Mouse (Mus musculus) layer of hippocampus, adult 6 months (tissue): ENCODE data around the gene Olfr1231. TPM values are rescaled to one million over a fixed set of nuclear protein-coding genes. Genes with fewer than 3 reads are reported as not detected.

Source experiments
- long read RNA-seq, 2 experiments: library from polyadenylated mRNA; unstranded; transcript quantifications; one replicate each; pipeline ENCODE4 v2.0.0; 2019 to 2020
- polyA plus RNA-seq: library from polyadenylated mRNA; unstranded; fragments of <200 nt; fragmentation: Nextera tagmentation; gene quantifications from 2 replicates; pipeline ENCODE4 v1.2.3, GENCODE M21; 2021

Gene Olfr1231
- not detected in 2 replicates for polyA plus RNA-seq
- long read RNA-seq, experiment 1: 0 reads
- long read RNA-seq, experiment 2: 0 reads

GRCm38 (mm10) chr2:89306974-89307373, at the start of gene Olfr1231:
Gene Olfr1231 (minus strand): TSS chr2:89307074.

GRCm38 (mm10) chr2:89342298-89342697, 35.4 kb upstream of the Olfr1231 start, which contains the start of gene Olfr1233:
Gene Olfr1233 (minus strand): TSS chr2:89342398.

GRCm38 (mm10) chr2:89329575-89329974, 22.7 kb upstream of the Olfr1231 start, which contains the start of gene Olfr1232:
Gene Olfr1232 (minus strand): TSS chr2:89329675.

GRCm38 (mm10) chr2:89297168-89297567, 9.7 kb downstream of the Olfr1231 start, which contains the start of gene Olfr1230:
Gene Olfr1230 (minus strand): TSS chr2:89297268.

GRCm38 (mm10) chr2:89287914-89288313, 19.0 kb downstream of the Olfr1231 start, which contains the start of gene Olfr1229:
Gene Olfr1229 (minus strand): TSS chr2:89288014.

GRCm38 (mm10) chr2:89253962-89254361, 52.9 kb downstream of the Olfr1231 start, which contains the start of gene Olfr1228:
Gene Olfr1228 (minus strand): TSS chr2:89254062.

Other genes starting within 250 kb of the Olfr1231 start
- gene Olfr1218, start 245.9 kb downstream of the Olfr1231 start, polyA plus RNA-seq: not detected in 2 replicates
- not detected in 2 replicates for gene Olfr1219, start 223.6 kb downstream of the Olfr1231 start, polyA plus RNA-seq
- not detected in 2 replicates for gene Olfr1220, start 200.2 kb downstream of the Olfr1231 start, polyA plus RNA-seq
- gene Olfr1221, start 189.8 kb downstream of the Olfr1231 start, polyA plus RNA-seq: not detected in 2 replicates
- not detected in 2 replicates for gene Olfr1222, start 174.0 kb downstream of the Olfr1231 start, polyA plus RNA-seq
- gene Olfr1223, start 155.5 kb downstream of the Olfr1231 start, polyA plus RNA-seq: not detected in 2 replicates
- not detected in 2 replicates for gene Olfr1224-ps1, start 143.0 kb downstream of the Olfr1231 start, polyA plus RNA-seq
- gene Olfr1225, start 132.4 kb downstream of the Olfr1231 start, polyA plus RNA-seq: not detected in 2 replicates
- not detected in 2 replicates for gene Olfr1226, start 107.0 kb downstream of the Olfr1231 start, polyA plus RNA-seq
- gene Olfr1228, start 53.0 kb downstream of the Olfr1231 start, polyA plus RNA-seq: not detected in 2 replicates
- not detected in 2 replicates for gene Olfr1229, start 19.1 kb downstream of the Olfr1231 start, polyA plus RNA-seq
- gene Olfr1230, start 9.8 kb downstream of the Olfr1231 start, polyA plus RNA-seq: not detected in 2 replicates
- gene Olfr1232, start 22.6 kb upstream of the Olfr1231 start, polyA plus RNA-seq: not detected in 2 replicates
- not detected in 2 replicates for gene Olfr1233, start 35.3 kb upstream of the Olfr1231 start, polyA plus RNA-seq
- gene Olfr1234, start 57.8 kb upstream of the Olfr1231 start, polyA plus RNA-seq: not detected in 2 replicates
- gene Olfr1238, start 102.6 kb upstream of the Olfr1231 start, polyA plus RNA-seq: not detected in 2 replicates
- gene Olfr1239, start 113.3 kb upstream of the Olfr1231 start, polyA plus RNA-seq: not detected in 2 replicates
- gene Olfr1240, start 135.9 kb upstream of the Olfr1231 start, polyA plus RNA-seq: not detected in 2 replicates
- not detected in 2 replicates for gene Olfr1241, start 180.1 kb upstream of the Olfr1231 start, polyA plus RNA-seq
- gene Olfr1242, start 191.3 kb upstream of the Olfr1231 start, polyA plus RNA-seq: not detected in 2 replicates
- gene Olfr1243, start 224.4 kb upstream of the Olfr1231 start, polyA plus RNA-seq: not detected in 2 replicates